Mouse (Mus musculus) myocyte (in vitro differentiated cells): Measurements from ENCODE around the gene Plekhb2.

Experiments used
- MYOG ChIP-seq, 3 experiments: IDR thresholded peaks; one replicate each; pipeline ENCODE4 v1.6.1; 2011; ENCODE audit warnings: control low read depth in 2 of 3, low read depth in 2 of 3, mild to moderate bottlenecking in 2 of 3; ENCODE audit not compliant: insufficient read length in 2 of 3, control insufficient read depth in 1 of 3, insufficient read depth in 1 of 3
- POLR2A ChIP-seq: IDR thresholded peaks from one replicate; pipeline ENCODE4 v1.6.1; 2011; ENCODE audit warnings: low read depth, mild to moderate bottlenecking, control low read depth, moderate library complexity; ENCODE audit not compliant: insufficient read length

DNA sequence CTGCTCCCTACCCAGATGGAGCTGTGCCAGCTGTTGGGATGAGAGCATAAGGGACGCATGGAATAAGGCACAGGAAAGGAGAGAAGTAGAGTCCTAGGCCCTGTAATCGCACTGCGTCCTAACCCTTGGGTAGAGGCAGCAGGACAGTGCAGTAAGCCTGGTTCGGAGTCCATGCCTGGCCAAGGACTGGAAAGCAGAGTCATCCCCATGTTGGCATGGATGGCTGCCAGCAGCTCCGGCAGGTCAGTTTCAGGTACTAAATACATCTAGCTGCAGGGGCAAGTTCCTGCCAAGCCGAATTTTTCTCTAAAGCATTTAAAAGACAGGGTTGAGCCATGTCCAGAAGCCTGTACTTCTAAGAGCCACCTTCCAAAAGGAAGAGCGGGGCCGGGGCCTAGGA, 41.3 kb upstream of the Plekhb2 start:
- TF ChIP-seq POLR2A (no peak), MYOG (IDR thresholded peaks at IDR 0.05; ENCODE audit: control insufficient read depth in 1 of 3, insufficient read depth in 1 of 3, insufficient read length in 2 of 3, low read depth in 2 of 3) (no peak)
